Mouse (Mus musculus) embryonic facial prominence, embryonic 10.5 days (tissue): Measurements from ENCODE around the gene Hlcs. TPM values are rescaled to one million over a fixed set of nuclear protein-coding genes. Genes with fewer than 3 reads are reported as not detected.

ENCODE experiments used
- DNase-seq: peaks from one replicate; pipeline ENCODE4 v3.0.0-alpha.2; 2017; ENCODE audit warnings: low spot score
- H3K27ac ChIP-seq: fragments of 300-500 bp; sonication (generic); replicated peaks from 2 replicates; pipeline ENCODE4 v1.5.1; 2016; ENCODE audit warnings: mild to moderate bottlenecking
- H3K27me3 ChIP-seq: fragments of 300-500 bp; sonication (generic); replicated peaks from 2 replicates; pipeline ENCODE4 v1.6.1; 2016; ENCODE audit warnings: low read depth, mild to moderate bottlenecking; ENCODE audit not compliant: poor library complexity, severe bottlenecking
- H3K36me3 ChIP-seq: fragments of 300-500 bp; sonication (generic); replicated peaks from 2 replicates; pipeline ENCODE4 v1.6.1; 2016; ENCODE audit warnings: mild to moderate bottlenecking, moderate library complexity
- H3K4me1 ChIP-seq: fragments of 300-500 bp; sonication (generic); 2 replicates; pipeline ENCODE4 v1.6.1; 2016
- H3K4me3 ChIP-seq: fragments of 300-500 bp; sonication (generic); 2 replicates; pipeline ENCODE4 v1.5.1; 2016; ENCODE audit warnings: mild to moderate bottlenecking, moderate library complexity
- H3K9me3 ChIP-seq: fragments of 300-500 bp; sonication (generic); 2 replicates; pipeline ENCODE4 v1.6.1; 2016; ENCODE audit warnings: mild to moderate bottlenecking
- WGBS: fragments of 180-500 bp; shearing (Covaris S2); methylation state at CpG from one replicate; pipeline ENCODE4 v1.1.7; 2016; 5-methylcytosine and 5-hydroxymethylcytosine counted together
- polyA plus RNA-seq: library from polyadenylated mRNA; unstranded; fragments of >200 nt; fragmentation: Nextera tagmentation; extraction: Ambion mirVana; gene quantifications from 2 replicates; pipeline ENCODE4 v1.2.1, GENCODE M21; 2016

The Hlcs gene
- polyA plus RNA-seq, 1 experiment from 2014 or later: 12.2 TPM

GRCm38 (mm10) chr16:94170218-94170617 is 143.2 kb downstream of the Hlcs start:
- Histone ChIP-seq H3K27me3 (peaks cover 92% of the 10 kb centered on the region), H3K4me1 (peaks cover 12% of the 10 kb centered on the region), H3K27ac (no peak overlapping the region), H3K4me3 (no peak overlapping the region), H3K36me3 (no peaks in the 10 kb centered on the region; the same call in 1 of the 2 replicates), H3K9me3 (no peaks in the 10 kb centered on the region)
- no peak for DNase-seq
- WGBS: 32% methylated on average over 4 of the region's 4 CpGs

GRCm38 (mm10) chr16:94168655-94169545 is 144.5 kb downstream of the Hlcs start:
- 87% methylated on average over 16 of the region's 16 CpGs for WGBS
- no peak for DNase-seq
- peaks cover 25% of the 10 kb centered on the region for H3K4me1 ChIP-seq
- H3K9me3 ChIP-seq: no peaks in the 10 kb centered on the region
- no peak overlapping the region for H3K4me3 ChIP-seq
- peaks cover 79% of the 10 kb centered on the region for H3K27me3 ChIP-seq
- no peaks in the 10 kb centered on the region; the same call in 1 of the 2 replicates for H3K36me3 ChIP-seq
- H3K27ac ChIP-seq: no peak overlapping the region

DNA sequence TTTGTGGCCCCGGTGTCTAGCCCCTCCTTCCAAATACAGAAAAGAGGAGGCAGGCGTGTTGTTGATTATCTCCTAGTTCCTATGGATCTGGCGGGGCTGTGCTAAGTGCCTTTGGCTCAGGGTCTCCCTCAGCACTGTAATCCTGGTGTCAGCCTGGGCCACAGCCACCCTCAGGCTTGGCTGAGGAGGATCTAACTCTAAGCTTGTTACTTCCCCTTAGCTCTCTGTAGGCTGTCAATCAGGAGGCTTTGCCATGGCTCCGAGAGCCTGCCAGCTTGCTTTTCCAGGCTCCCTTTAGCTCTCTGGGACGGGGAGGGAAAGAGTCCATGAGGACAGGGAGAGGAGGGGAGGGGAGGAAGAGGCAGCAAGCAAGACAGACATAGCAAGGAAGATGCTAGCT is 148.4 kb downstream of the Hlcs start:
- Histone ChIP-seq H3K36me3 (no peaks in the 10 kb centered on the region; the same call in 1 of the 2 replicates), H3K9me3 (no peaks in the 10 kb centered on the region), H3K4me3 (no peak overlapping the region), H3K27me3 (peaks cover 69% of the 10 kb centered on the region), H3K27ac (0 out of 2 replicates have a peak overlapping the region, but pooled peaks have one; percentile 2), H3K4me1 (peaks cover 44% of the 10 kb centered on the region)
- DNase-seq: peak; percentile 26
- WGBS: 23% methylated on average over 5 of the region's 5 CpGs

- Histone ChIP-seq H3K27ac (peak overlapping the region; percentile 2; the same call in 1 of the 2 replicates), H3K9me3 (no peaks in the 10 kb centered on the region), H3K36me3 (no peaks in the 10 kb centered on the region; the same call in 1 of the 2 replicates), H3K4me1 (peaks cover 42% of the 10 kb centered on the region), H3K27me3 (peaks cover 65% of the 10 kb centered on the region), H3K4me3 (peak overlapping the region; percentile 17; the same call in 1 of the 2 replicates)
- WGBS: 10% methylated on average over 7 of the region's 7 CpGs
- DNase-seq: peak; percentile 78
Measured at GRCm38 (mm10) chr16:94164236-94164635, 149.1 kb downstream of the Hlcs start.

DNA sequence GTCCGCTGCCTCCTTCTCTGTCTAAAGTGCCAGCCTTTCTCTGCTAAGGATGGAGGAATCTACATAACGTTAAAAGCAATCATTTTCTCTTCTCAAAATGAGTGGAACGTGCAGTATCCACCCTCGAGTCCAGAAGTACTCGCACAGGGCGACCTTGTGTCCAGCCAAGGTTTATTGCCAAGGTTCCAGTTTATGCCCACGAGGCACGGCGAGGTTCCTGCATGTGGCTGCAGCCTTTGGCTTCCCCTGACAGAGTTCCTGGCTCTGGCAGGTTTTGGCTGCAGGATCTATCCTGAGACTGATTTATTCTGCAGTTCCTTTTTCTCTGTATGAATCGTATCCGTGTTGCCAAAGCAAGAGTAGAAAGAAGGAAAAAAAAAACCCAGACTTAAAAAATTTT is 150.3 kb downstream of the Hlcs start:
- H3K36me3 ChIP-seq: no peaks in the 10 kb centered on the region
- no peak overlapping the region for H3K4me3 ChIP-seq
- 90% methylated on average over 11 of the region's 11 CpGs for WGBS
- no peak overlapping the region for H3K27ac ChIP-seq
- peaks cover 53% of the 10 kb centered on the region for H3K27me3 ChIP-seq
- peaks cover 42% of the 10 kb centered on the region for H3K4me1 ChIP-seq
- H3K9me3 ChIP-seq: no peaks in the 10 kb centered on the region
- no peak for DNase-seq

DNA sequence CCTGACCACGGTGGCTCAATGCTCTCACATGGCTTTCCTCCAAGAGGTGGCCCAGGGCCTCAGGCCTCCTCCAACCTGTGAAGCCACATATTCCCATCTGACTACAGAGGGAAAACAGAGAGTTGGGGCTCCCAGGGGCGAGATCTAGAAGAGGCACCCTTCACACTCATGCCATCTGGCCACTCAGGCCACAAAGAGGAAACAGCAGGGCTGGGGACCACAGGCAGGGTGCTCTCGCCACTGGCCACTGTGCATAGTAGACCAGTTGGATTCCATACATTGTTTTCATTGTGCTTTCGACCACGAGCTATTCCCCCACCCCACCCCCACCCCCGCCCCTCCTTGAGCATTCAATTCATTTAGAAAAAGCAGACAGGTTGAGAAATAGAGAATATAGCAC is 151.4 kb downstream of the Hlcs start:
- Histone ChIP-seq H3K27ac (no peak overlapping the region), H3K36me3 (no peaks in the 10 kb centered on the region), H3K27me3 (peaks cover 45% of the 10 kb centered on the region), H3K4me1 (peaks cover 42% of the 10 kb centered on the region), H3K4me3 (no peak overlapping the region), H3K9me3 (no peaks in the 10 kb centered on the region)
- DNase-seq: no peak
- WGBS: 54% methylated on average over 6 of the region's 6 CpGs

- H3K4me3 ChIP-seq: no peak overlapping the region
- no peak for DNase-seq
- H3K4me1 ChIP-seq: peaks cover 36% of the 10 kb centered on the region
- H3K27me3 ChIP-seq: peaks cover 68% of the 10 kb centered on the region
- no peaks in the 10 kb centered on the region for H3K9me3 ChIP-seq
- H3K27ac ChIP-seq: no peak overlapping the region
- H3K36me3 ChIP-seq: no peaks in the 10 kb centered on the region
- 82% methylated on average over 8 of the region's 8 CpGs for WGBS
Measured at GRCm38 (mm10) chr16:94157819-94158218, 155.6 kb downstream of the Hlcs start.

GRCm38 (mm10) chr16:94155041-94155653 is 158.2 kb downstream of the Hlcs start:
- H3K9me3 ChIP-seq: no peaks in the 10 kb centered on the region
- H3K4me1 ChIP-seq: peaks cover 29% of the 10 kb centered on the region
- no peak overlapping the region; the same call in 1 of the 2 replicates for H3K4me3 ChIP-seq
- H3K27me3 ChIP-seq: peaks cover 60% of the 10 kb centered on the region
- no peaks in the 10 kb centered on the region for H3K36me3 ChIP-seq
- no peak for DNase-seq
- WGBS: 23% methylated on average over 14 of the region's 14 CpGs
- H3K27ac ChIP-seq: peak overlapping the region; percentile 27; the same call in 1 of the 2 replicates

- Histone ChIP-seq H3K4me1 (peaks cover 37% of the 10 kb centered on the region), H3K4me3 (no peak overlapping the region), H3K9me3 (no peaks in the 10 kb centered on the region), H3K27me3 (peaks cover 75% of the 10 kb centered on the region), H3K36me3 (no peaks in the 10 kb centered on the region), H3K27ac (no peak overlapping the region)
- no peak for DNase-seq
- 85% methylated on average over 15 of the region's 15 CpGs for WGBS
Measured at GRCm38 (mm10) chr16:94150125-94151103, 163.0 kb downstream of the Hlcs start.

DNA sequence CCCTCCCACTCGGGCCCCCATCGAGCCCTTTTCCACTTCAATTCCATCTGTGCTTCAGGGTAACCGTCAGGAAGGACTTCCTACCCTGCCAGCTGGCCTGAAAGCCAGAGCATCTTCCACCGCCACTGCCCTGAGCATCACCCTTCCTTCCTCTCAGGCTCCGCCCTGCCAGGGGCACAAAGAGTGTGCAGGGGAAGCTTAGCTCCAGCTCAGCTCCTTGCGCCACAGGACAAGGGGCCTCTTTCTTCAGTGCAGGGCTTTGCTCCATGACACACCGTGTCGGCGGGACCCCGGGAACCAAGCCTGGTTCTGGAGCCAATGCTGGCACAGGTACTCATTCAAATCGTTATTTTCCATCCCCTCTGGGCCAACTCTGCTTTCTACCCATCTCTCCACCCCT is 165.2 kb downstream of the Hlcs start:
- peaks cover 38% of the 10 kb centered on the region for H3K4me1 ChIP-seq
- WGBS: 32% methylated on average over 11 of the region's 11 CpGs
- peak; percentile 52 for DNase-seq
- no peaks in the 10 kb centered on the region for H3K36me3 ChIP-seq
- H3K27ac ChIP-seq: peak overlapping the region; percentile 51; the same call in 1 of the 2 replicates
- no peaks in the 10 kb centered on the region for H3K9me3 ChIP-seq
- peaks cover 66% of the 10 kb centered on the region for H3K27me3 ChIP-seq
- peak overlapping the region; percentile 38 for H3K4me3 ChIP-seq

- Histone ChIP-seq H3K27me3 (peaks cover 59% of the 10 kb centered on the region), H3K9me3 (no peaks in the 10 kb centered on the region), H3K4me1 (peaks cover 46% of the 10 kb centered on the region), H3K36me3 (peaks cover 4% of the 10 kb centered on the region), H3K4me3 (no peak overlapping the region; the same call in 1 of the 2 replicates), H3K27ac (peak overlapping the region; percentile 49)
- peak; percentile 43 for DNase-seq
- 29% methylated on average over 10 of the region's 10 CpGs for WGBS
Measured at GRCm38 (mm10) chr16:94143325-94143724, 170.0 kb downstream of the Hlcs start.

DNA sequence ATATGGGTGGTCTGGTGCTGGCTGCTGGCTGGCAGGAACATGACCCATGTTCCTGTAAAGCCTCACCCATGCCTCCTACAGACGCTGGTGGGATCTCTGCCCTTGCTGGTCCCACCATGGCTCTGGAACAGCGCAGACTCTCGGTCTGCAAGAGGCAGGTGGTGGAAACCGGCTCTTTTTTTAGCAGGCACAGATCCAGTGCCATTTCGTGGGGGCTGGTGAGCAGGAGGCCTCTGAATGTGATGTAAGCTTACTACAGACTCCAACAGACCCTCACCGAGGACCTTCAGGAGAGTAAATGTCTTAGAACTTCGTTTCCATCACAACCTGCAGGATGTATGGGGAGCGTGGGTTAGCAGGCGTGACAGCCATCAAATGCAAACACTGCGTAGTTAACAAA is 172.6 kb downstream of the Hlcs start:
- Histone ChIP-seq H3K36me3 (peaks cover 8% of the 10 kb centered on the region), H3K27ac (no peak overlapping the region; the same call in 1 of the 2 replicates), H3K4me3 (no peak overlapping the region), H3K9me3 (0 out of 2 replicates have a peak, but pooled peaks cover 3% of the 10 kb centered on the region), H3K27me3 (peaks cover 47% of the 10 kb centered on the region), H3K4me1 (peaks cover 40% of the 10 kb centered on the region)
- no peak for DNase-seq
- WGBS: 69% methylated on average over 10 of the region's 10 CpGs
